Mouse (Mus musculus) erythroblast, embryonic 14.5 days (primary cell): Measurements from ENCODE around the gene H2-Q4.

Experiments
- GATA1 ChIP-seq: IDR thresholded peaks from 2 replicates; pipeline ENCODE4 v1.6.1; 2012; ENCODE audit warnings: low read length, inconsistent platforms, mixed read lengths
- TAL1 ChIP-seq: IDR thresholded peaks from 3 replicates; pipeline ENCODE4 v1.6.1; 2012; ENCODE audit warnings: low read length, inconsistent platforms, mixed read lengths

GRCm38 (mm10) chr17:35418772-35419171 is 39.4 kb downstream of the H2-Q4 start:
- TF ChIP-seq GATA1 = no peak
- no peak for TF ChIP-seq TAL1
